Mouse (Mus musculus) stomach, postnatal 0 days (tissue): ENCODE data around the gene E2f8.

ENCODE experiments used
- CTCF ChIP-seq: IDR thresholded peaks from 2 replicates; pipeline ENCODE4 v1.5.1; 2016; ENCODE audit warnings: antibody characterized with exemption, low read depth, mild to moderate bottlenecking, moderate library complexity
- EP300 ChIP-seq: optimal IDR thresholded peaks from 2 replicates; pipeline ENCODE3; 2016; ENCODE audit warnings: antibody characterized with exemption

DNA sequence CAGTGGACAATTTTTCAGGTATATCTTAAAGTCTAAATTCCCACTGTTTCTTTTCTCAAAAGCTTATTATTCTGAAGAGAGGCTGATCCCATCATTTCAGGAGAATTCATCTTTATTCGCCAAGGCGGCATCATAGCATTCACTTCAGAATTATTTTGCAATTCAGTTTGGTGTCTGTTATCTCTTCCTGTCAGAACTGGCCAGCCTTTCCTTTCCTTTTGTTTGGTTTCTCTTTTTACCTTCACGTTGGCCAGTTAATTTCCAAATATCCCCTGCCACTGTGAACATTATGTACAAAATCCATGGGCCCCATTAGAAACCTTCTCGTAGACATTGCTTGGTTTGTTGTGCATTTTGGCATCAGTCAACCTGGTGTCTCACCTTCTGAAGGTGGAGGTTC is 22.0 kb downstream of the E2f8 start:
- TF ChIP-seq CTCF = no peak
- TF ChIP-seq EP300 = no peak
